Mouse (Mus musculus) adrenal gland, adult (tissue): ENCODE data around the gene Prr23a3.

Source experiments
- DNase-seq, 2 experiments: peaks; one replicate each; pipeline ENCODE4 v3.0.0; 2022 to 2023; ENCODE audit warnings: low spot score in 1 of 2; ENCODE audit not compliant: inconsistent age in 2 of 2

The Prr23a3 gene

DNA sequence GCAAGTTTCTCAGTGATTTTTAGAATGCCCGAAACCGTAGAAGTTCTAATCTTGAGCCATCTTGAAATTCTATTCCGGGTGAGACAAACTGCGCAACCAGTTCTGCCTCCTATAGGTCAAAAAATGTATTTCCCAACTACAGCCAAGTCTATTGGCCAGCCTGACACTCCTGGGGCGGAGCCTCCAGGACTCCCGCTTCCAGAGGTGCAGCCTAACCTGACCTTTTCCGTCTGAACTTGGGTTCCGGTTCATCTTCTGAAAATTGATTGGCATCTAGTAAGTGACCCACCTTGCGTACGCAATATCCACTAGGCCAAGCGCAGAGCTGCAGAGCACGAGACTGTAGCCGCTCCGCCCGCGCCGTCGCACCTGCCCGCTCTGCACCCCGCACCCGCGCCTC is at the start of gene Prr23a3:
TSS of gene Prr23a3 (plus strand) at position 197 of the 400 bp plus-strand sequence.
- no peak for DNase-seq

DNA sequence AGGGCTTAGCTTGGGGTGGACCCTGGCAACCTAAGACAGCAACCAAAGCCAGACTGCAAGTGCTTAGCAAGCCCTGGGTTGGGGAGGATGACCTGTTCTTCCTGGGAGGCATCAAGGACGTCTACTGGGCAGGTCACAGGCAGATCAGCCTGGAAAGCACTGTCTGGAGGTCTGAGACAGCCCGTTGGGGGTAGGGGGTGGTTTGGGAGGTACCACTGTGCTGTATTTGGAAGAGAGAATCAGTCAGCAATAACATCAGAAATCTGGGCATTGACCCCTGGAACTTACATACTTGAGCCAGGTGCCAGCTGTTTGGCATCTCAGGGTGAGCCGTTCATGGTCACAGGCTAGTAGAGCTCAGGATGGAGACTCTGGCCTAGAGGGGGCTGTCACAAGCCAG is 48.5 kb upstream of the Prr23a3 start:
- no peak for DNase-seq

DNA sequence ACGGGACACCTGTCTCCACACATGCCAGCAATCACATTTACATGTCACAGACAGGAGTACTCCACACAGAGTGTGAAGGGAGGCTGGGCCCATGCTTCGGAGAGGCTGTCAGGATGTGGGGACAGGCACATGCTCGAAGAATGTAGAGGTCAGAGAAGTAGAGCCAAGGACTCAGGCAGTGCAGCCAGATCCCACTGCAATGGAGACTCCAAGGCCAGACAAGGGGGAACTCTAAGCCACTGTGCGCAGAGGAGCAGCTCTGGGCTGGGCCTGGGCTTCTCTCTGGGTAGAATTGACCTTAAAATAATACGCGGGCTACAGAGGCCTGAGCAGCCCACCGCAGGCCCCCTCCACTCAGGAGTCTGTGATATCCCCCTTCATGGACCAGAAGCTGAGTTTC is 47.0 kb upstream of the Prr23a3 start:
- peak; percentile 47 to 54 for DNase-seq

- DNase-seq: no peak
Observed at GRCm38 (mm10) chr9:98818971-98819370, 45.6 kb upstream of the Prr23a3 start.

- DNase-seq: no peak
Observed at GRCm38 (mm10) chr9:98819481-98819880, 45.1 kb upstream of the Prr23a3 start.

- no peak for DNase-seq
Observed at GRCm38 (mm10) chr9:98820461-98820860, 44.1 kb upstream of the Prr23a3 start.

DNA sequence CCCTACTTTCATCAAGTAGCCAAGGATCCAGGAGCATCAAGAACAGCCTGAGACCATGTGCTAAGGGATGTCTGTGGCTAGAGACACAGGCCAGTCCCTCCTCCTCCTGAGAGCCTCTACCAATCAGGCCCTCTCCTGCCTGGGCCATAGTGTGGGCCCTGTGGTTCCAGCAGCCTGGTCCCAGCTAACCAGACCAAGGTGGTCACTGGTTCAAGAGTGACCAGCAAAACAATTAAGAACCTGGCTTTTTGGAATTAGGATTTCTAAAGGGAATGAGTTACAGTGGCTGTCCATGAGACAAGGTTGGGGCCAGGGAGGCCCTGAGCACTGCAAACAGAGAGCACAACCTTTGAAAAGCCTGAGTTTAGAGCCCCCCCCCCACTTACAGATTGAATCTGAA is 43.5 kb upstream of the Prr23a3 start:
- DNase-seq: no peak

GRCm38 (mm10) chr9:98823805-98824204 is 40.8 kb upstream of the Prr23a3 start:
- DNase-seq: no peak

DNA sequence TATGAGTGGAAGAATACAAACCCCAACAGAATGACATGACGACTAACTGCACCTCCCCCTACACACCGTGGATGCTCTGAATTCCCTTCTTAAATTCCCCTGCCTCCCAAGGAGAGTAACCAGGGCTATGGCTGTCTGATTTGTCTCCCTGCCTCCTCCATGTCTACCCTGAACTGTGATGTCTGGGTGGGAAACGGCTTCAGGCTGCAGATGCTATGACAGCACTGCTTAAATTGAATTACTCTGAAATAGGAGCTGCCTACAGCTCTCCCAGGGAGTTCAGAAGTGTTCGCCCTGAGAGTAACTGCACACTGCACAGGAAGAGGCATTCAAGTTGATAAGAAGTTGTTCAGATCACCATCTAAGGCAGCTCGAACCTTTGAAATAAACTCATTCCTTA is 35.1 kb upstream of the Prr23a3 start:
- DNase-seq: no peak

- no peak for DNase-seq
Observed at GRCm38 (mm10) chr9:98837537-98838074, 27.0 kb upstream of the Prr23a3 start.

GRCm38 (mm10) chr9:98842117-98842516 is 22.4 kb upstream of the Prr23a3 start, which contains the start of gene Prr23a1:
Gene Prr23a1, plus strand, starts transcription at chr9:98842503.
- no peak for DNase-seq

GRCm38 (mm10) chr9:98856210-98856609 is 8.4 kb upstream of the Prr23a3 start, which contains the start of gene Prr23a2:
Gene Prr23a2, plus strand, starts transcription at chr9:98856494.
- no peak for DNase-seq

DNA sequence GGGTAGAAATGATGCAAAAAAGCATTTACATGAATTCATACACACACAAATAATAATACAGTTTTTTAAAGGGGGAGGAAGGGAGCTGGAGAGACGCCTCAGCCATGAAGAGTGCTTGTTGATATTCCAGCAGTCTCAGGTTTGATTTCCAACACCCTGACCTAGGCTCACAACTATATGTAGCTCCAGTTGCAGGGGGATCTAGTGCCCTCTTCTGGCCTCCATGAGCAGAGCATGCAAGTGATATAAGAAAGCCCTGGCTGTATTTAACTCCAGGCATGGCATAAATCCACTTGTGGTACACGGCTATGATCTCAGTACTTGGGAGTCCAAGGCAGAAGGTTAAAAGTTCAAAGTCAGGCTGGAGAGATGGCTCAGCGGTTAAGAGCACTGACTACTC is 1.1 kb upstream of the Prr23a3 start:
- DNase-seq: peak; percentile 9 to 48

DNA sequence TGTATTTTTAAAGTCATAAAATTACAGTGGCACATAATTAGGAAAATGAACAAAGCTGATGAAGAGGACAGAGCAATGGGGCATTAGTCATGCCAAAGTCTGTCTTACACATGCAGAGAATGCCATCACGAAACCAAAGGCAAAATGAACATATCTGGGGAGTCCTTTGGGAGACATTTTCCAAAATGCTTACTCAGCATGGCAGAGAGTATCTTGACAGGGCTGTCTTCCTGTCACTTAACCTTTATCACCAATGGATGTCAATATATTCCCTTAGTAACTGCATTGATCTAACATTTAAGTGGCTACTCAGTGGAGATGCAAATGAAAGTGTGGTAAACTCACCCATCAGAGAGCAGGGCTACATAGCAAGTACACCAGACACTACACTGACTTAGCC is 36.9 kb downstream of the Prr23a3 start:
- no peak for DNase-seq

DNA sequence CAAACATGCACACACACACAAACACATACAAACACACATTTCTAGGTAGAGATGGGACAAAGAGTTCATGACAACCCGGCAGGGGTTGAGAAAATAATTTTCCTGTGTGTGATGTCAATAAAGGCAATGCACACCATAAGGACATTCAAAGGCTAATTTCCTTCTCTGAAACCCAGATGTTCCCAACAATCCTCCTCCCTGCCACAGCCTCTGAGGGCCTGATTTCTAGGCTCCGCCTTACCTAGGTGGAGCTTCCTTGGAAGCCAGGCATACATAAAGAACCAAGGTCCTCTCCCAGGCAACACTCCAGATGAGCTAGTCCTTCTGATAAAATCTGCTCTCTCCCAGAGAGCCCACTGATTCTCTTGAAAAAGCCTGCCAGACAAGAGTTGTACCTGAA is 38.3 kb downstream of the Prr23a3 start, which contains the start of gene 7420426K07Rik:
TSS of gene 7420426K07Rik (plus strand) at position 301 of the 400 bp plus-strand sequence.
- no peak for DNase-seq
